Mouse (Mus musculus) embryonic fibroblast, embryonic 13.5 days (primary cell): ENCODE data around the gene Zdhhc12. TPM values are rescaled to one million over a fixed set of nuclear protein-coding genes. Genes with fewer than 3 reads are reported as not detected.

Experiments
- H3K27ac ChIP-seq: 2 replicates; pipeline ENCODE4 v1.5.1; 2012; ENCODE audit warnings: low read length, control low read depth, inconsistent platforms; ENCODE audit not compliant: insufficient read depth
- H3K4me1 ChIP-seq: 2 replicates; pipeline ENCODE4 v1.6.1; 2011; ENCODE audit warnings: low read length; ENCODE audit not compliant: control insufficient read depth, insufficient read depth
- H3K4me3 ChIP-seq: 2 replicates; pipeline ENCODE4 v1.5.1; 2011; ENCODE audit warnings: mild to moderate bottlenecking, control low read depth, low read length; ENCODE audit not compliant: insufficient read depth
- CTCF ChIP-seq: IDR thresholded peaks from 2 replicates; pipeline ENCODE4 v1.5.1; 2011; ENCODE audit warnings: mild to moderate bottlenecking, control low read depth, low read length, moderate library complexity, borderline replicate concordance; ENCODE audit not compliant: insufficient read depth
- POLR2A ChIP-seq: IDR thresholded peaks from 2 replicates; pipeline ENCODE4 v1.6.1; 2011; ENCODE audit warnings: low read depth, mild to moderate bottlenecking, control low read depth, low read length, moderate library complexity
- polyA plus RNA-seq: library from polyadenylated mRNA; stranded (reverse); fragments of >200 nt; gene quantifications from 2 replicates; pipeline ENCODE4 v1.2.4, GENCODE M21; 2011; ENCODE audit warnings: low read depth; ENCODE audit not compliant: missing spikeins, insufficient read length

Gene Zdhhc12
- polyA plus RNA-seq, 1 experiment = 26.8 TPM

DNA sequence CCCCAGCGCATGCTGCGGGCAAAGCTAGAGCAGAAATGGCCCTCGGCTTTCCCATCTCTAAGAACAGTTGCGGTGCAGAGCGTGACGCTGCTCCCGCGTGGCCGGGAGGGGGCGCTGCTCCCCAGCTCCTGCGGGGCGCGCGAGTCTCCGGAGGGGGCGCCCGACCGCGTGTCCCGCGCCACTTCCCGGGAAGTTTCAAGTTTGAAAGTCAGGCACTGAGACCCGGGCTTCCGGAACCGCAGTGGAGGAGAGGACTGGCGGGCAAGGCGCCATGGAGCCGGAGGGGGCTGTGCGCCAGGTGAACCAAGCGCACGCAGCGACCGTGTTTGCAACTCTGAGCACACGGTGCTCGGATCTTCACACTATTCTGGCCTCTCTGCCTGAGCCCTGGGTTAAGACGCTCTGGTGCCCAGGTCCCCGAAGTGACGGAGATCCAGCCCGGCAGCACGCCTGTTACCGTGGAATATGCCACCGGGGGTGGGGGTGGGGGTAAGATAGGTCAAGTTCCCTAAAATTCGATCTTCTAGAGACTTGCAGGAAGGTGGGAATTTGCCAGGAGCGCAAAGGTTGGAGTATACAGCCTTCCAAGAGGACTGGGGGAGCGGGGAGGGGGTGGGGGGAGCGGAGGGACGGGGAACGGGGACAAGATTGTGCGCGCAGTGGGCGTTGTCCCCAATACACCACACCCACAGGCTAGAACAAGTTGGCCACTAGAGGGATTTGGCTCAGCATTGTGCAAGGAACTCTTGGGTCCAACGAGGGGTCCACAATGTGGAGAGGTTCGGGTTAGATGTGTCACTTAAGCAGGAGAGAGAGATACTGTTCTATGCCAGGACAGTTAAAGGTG, 15.7 kb downstream of the Zdhhc12 start, which contains the start of gene Pkn3:
TSS of gene Pkn3 (plus strand) at position 183 of the 847 bp plus-strand sequence.
- peak; percentile 69 for TF ChIP-seq POLR2A
- TF ChIP-seq CTCF = peak; percentile 93
- Histone ChIP-seq H3K4me3 (peak within 1 kb of the TSS; percentile 66), H3K4me1 (0 out of 2 replicates have a peak, but pooled peaks cover 5% of the 10 kb centered on the region), H3K27ac (peak within 1 kb of the TSS; percentile 72)

DNA sequence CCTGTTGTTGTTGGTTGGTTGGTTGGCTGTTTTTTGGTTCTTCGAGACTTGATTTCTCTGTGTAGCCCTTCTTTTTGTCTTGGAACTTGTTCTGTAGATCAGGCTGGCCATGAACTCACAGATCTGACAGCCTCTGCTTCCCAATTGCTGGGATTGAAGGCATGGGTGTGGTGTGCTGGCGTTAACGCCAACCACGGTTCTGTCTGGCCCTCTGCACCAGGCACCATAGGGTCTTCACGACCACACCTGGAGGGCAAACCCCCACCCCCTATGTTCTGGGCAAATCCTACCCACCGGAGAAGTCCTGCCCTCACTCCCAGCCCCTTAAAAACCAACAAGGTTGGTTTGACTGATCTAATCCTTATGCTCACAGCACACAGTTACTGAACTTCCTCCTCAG, 16.5 kb downstream of the Zdhhc12 start:
- no peak overlapping the region for H3K27ac ChIP-seq
- TF ChIP-seq POLR2A = no peak
- no peak for TF ChIP-seq CTCF
- no peak overlapping the region for H3K4me3 ChIP-seq
- 0 out of 2 replicates have a peak, but pooled peaks cover 5% of the 10 kb centered on the region for H3K4me1 ChIP-seq

DNA sequence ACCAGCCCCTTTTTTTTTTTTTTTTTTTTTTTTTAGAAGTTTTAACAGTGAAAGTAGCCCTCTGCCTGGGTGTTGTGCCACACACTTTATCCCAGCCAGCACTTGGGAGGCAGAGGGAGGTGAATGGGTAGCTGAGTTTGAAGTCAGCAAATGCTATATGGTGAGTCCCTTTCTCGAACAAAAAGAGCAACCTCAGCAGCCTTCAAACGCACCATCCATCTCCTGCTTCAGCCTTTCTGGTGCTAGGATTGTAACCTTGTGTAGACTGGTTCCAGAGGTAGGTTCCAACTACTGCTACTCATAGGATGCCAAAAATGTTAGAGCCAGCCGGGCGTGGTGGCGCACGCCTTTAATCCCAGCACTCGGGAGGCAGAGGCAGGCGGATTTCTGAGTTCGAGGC, 17.0 kb downstream of the Zdhhc12 start:
- Histone ChIP-seq H3K27ac (no peak overlapping the region), H3K4me1 (0 out of 2 replicates have a peak, but pooled peaks cover 5% of the 10 kb centered on the region), H3K4me3 (no peak overlapping the region)
- TF ChIP-seq CTCF (no peak), POLR2A (no peak)

GRCm38 (mm10) chr2:30075625-30076024, 17.8 kb downstream of the Zdhhc12 start:
- H3K4me3 ChIP-seq = no peak overlapping the region
- TF ChIP-seq POLR2A (no peak), CTCF (no peak)
- no peak overlapping the region for H3K27ac ChIP-seq
- 0 out of 2 replicates have a peak, but pooled peaks cover 5% of the 10 kb centered on the region for H3K4me1 ChIP-seq

- TF ChIP-seq CTCF = no peak
- TF ChIP-seq POLR2A = 0 out of 2 replicates have a peak, but pooled peaks have one; percentile 16
- Histone ChIP-seq H3K4me1 (peaks cover 5% of the 10 kb centered on the region; the same call in 1 of the 2 replicates), H3K4me3 (no peak overlapping the region), H3K27ac (no peak overlapping the region)
These were observed 20.2 kb downstream of the Zdhhc12 start for GRCm38 (mm10) chr2:30073285-30073684.

GRCm38 (mm10) chr2:30072875-30073274, 20.6 kb downstream of the Zdhhc12 start:
- Histone ChIP-seq H3K4me1 (peaks cover 3% of the 10 kb centered on the region; the same call in 1 of the 2 replicates), H3K27ac (no peak overlapping the region), H3K4me3 (no peak overlapping the region)
- TF ChIP-seq POLR2A (no peak), CTCF (no peak)

DNA sequence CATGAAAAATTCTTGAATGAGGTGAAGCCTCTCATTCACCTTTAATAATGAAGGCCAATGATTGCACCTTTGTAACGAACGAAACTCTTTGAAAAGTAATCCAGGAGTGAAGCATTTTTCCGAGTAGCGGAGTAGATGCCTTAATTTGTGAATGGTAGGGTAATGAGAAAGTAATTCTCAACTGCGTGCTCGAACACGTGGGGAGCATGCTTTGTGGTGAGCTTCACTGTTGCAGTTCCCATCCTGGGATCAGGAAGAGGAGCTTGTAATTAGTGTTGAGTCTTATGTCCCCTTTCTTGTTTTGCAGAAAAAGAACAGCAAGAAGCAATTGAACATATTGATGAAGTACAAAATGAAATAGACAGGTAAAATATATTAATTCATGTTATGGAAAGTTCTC, 25.5 kb downstream of the Zdhhc12 start:
- TF ChIP-seq POLR2A (no peak), CTCF (no peak)
- Histone ChIP-seq H3K4me3 (peak overlapping the region; percentile 99), H3K27ac (no peak overlapping the region)

GRCm38 (mm10) chr2:30067031-30067888, 26.2 kb downstream of the Zdhhc12 start:
- Histone ChIP-seq H3K27ac (peak overlapping the region; percentile 96), H3K4me1 (peaks cover 6% of the 10 kb centered on the region), H3K4me3 (peak overlapping the region; percentile 99)
- TF ChIP-seq POLR2A = no peak
- no peak for TF ChIP-seq CTCF

More for the DNA sequence above, 25.5 kb downstream of the Zdhhc12 start:
- H3K4me1 ChIP-seq = peaks cover 6% of the 10 kb centered on the region

DNA sequence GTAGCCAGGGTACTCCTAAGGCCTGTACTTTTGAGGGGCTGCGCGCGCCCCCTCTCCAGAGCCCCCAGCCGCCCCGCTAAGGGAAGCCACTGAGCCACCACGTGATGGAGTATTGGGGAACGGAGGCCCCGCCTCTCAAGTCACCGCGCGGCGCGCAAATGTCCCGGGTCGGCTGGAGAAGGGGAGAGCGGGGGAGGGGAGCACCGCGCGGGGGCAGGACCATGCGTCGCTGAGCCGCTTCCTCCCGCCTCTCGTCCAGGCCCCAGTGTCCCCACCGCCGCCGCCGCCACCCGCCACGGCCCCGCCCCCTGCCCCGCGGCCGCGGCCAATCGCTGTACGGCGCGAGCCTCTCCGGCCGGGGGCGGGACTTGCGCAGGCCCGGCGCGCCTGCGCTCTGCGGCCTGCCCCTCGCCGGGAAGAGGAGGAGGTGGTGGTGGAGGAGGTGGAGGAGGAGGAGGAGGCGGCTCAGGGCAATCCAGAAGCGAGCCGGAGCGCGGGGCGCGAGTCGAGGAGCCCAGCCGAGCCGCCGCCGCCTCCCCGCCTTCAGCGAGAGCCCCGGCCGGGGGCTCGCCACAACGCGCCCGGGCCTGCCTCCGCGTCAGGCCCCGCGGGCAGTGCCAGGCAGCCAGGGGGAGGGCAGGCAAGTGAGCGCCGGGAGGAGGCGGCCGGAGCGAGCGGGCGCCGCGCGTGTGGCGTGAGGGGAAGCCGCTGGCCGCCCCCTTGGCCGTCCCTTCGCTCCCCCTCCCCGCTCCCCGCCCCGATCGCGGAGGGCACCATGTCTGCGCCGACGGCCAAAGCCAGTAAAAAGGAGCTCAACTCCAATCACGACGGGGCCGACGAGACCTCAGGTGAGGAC, 27.2 kb downstream of the Zdhhc12 start:
- Histone ChIP-seq H3K27ac (peak overlapping the region; percentile 96), H3K4me1 (peaks cover 6% of the 10 kb centered on the region), H3K4me3 (peak overlapping the region; percentile 65)
- no peak for TF ChIP-seq CTCF
- peak; percentile 64 for TF ChIP-seq POLR2A
